Mouse (Mus musculus) MEL (cell line): ENCODE measurements around the gene Srsf12. TPM values are rescaled to one million over a fixed set of nuclear protein-coding genes. Genes with fewer than 3 reads are reported as not detected.

ENCODE experiments used
- DNase-seq: peaks from one replicate; pipeline ENCODE4 v3.0.0; 2011; ENCODE audit warnings: low read depth, low spot score
- H3K27ac ChIP-seq: 2 replicates; pipeline ENCODE4 v1.5.1; 2012; ENCODE audit warnings: low read depth, mild to moderate bottlenecking, control low read depth, low read length, moderate library complexity; ENCODE audit not compliant: control insufficient read depth
- H3K27me3 ChIP-seq, 2 experiments: fragments of 150-350 bp in 1 of 2; sonication (generic) in 1 of 2; 2 replicates each; pipeline ENCODE4 v1.6.1; 2012; ENCODE audit warnings: low read length in 2 of 2, mild to moderate bottlenecking in 2 of 2, improper control_type of control experiment in 1 of 2, moderate library complexity in 1 of 2; ENCODE audit not compliant: insufficient read depth in 2 of 2, control insufficient read depth in 1 of 2
- H3K36me3 ChIP-seq, 2 experiments: 2 replicates each; pipeline ENCODE4 v1.6.1; 2012 to 2014; ENCODE audit warnings: low read length in 2 of 2, improper control_type of control experiment in 1 of 2, inconsistent platforms in 1 of 2, mild to moderate bottlenecking in 1 of 2; ENCODE audit not compliant: insufficient read depth in 2 of 2, control insufficient read depth in 1 of 2
- H3K4me1 ChIP-seq, 2 experiments: fragments of 150-350 bp in 1 of 2; sonication (generic) in 1 of 2; 2 replicates each; pipeline ENCODE4 v1.6.1; 2012; ENCODE audit warnings: low read length in 2 of 2, improper control_type of control experiment in 1 of 2, mild to moderate bottlenecking in 1 of 2; ENCODE audit not compliant: insufficient read depth in 2 of 2, control insufficient read depth in 1 of 2
- H3K4me3 ChIP-seq, 2 experiments: fragments of 150-350 bp in 1 of 2; sonication (generic) in 1 of 2; 2 replicates each; pipeline ENCODE4 v1.5.1; 2012; ENCODE audit warnings: low read depth in 2 of 2, low read length in 2 of 2, mild to moderate bottlenecking in 2 of 2, moderate library complexity in 2 of 2, control low read depth in 1 of 2, improper control_type of control experiment in 1 of 2; ENCODE audit not compliant: control insufficient read depth in 1 of 2, insufficient read depth in 1 of 2
- H3K79me2 ChIP-seq: 2 replicates; pipeline ENCODE4 v1.6.1; 2012; ENCODE audit warnings: mild to moderate bottlenecking, low read length, moderate library complexity; ENCODE audit not compliant: control insufficient read depth, poor library complexity, insufficient read depth
- H3K9ac ChIP-seq: 2 replicates; pipeline ENCODE4 v1.6.1; 2012; ENCODE audit warnings: low read depth, mild to moderate bottlenecking, control low read depth, low read length, moderate library complexity; ENCODE audit not compliant: control insufficient read depth, poor library complexity, severe bottlenecking
- H3K9me3 ChIP-seq: fragments of 150-350 bp; sonication (generic); replicated peaks from 2 replicates; pipeline ENCODE4 v1.6.1; 2012; ENCODE audit warnings: mild to moderate bottlenecking, low read length, improper control_type of control experiment, moderate library complexity; ENCODE audit not compliant: insufficient read depth
- E2F4 ChIP-seq: IDR thresholded peaks from 2 replicates; pipeline ENCODE4 v1.6.1; 2011; ENCODE audit warnings: low read depth, low read length, improper control_type of control experiment, borderline replicate concordance
- ETS1 ChIP-seq: IDR thresholded peaks from 2 replicates; pipeline ENCODE4 v1.6.1; 2012; ENCODE audit warnings: low read depth, mild to moderate bottlenecking, inconsistent platforms, low read length, improper control_type of control experiment, moderate library complexity
- GABPA ChIP-seq: IDR thresholded peaks from 2 replicates; pipeline ENCODE4 v1.6.1; 2012; ENCODE audit warnings: low read depth, mild to moderate bottlenecking, inconsistent platforms, low read length, improper control_type of control experiment, moderate library complexity
- GATA1 ChIP-seq: IDR thresholded peaks from 2 replicates; pipeline ENCODE4 v1.6.1; 2011; ENCODE audit warnings: low read depth, low read length, improper control_type of control experiment
- HCFC1 ChIP-seq: IDR thresholded peaks from 2 replicates; pipeline ENCODE4 v1.6.1; 2012; ENCODE audit warnings: low read depth, mild to moderate bottlenecking, inconsistent platforms, low read length, improper control_type of control experiment, moderate library complexity
- JUND ChIP-seq: IDR thresholded peaks from 2 replicates; pipeline ENCODE4 v1.6.1; 2011; ENCODE audit warnings: low read depth, mild to moderate bottlenecking, improper control_type of control experiment, low read length
- MEF2A ChIP-seq: IDR thresholded peaks from 2 replicates; pipeline ENCODE4 v1.6.1; 2014; ENCODE audit warnings: low read depth, mild to moderate bottlenecking, inconsistent platforms, low read length, improper control_type of control experiment; ENCODE audit not compliant: poor library complexity, insufficient replicate concordance, severe bottlenecking; ENCODE audit errors: extremely low read depth
- MYC ChIP-seq: IDR thresholded peaks from 2 replicates; pipeline ENCODE4 v1.6.1; 2011; ENCODE audit warnings: low read depth, mild to moderate bottlenecking, low read length, improper control_type of control experiment, moderate library complexity
- NELFE ChIP-seq: IDR thresholded peaks from 2 replicates; pipeline ENCODE4 v1.6.1; 2011; ENCODE audit warnings: low read depth, low read length, improper control_type of control experiment
- NRF1 ChIP-seq: IDR thresholded peaks from 2 replicates; pipeline ENCODE4 v1.6.1; 2014; ENCODE audit warnings: low read depth, mild to moderate bottlenecking, inconsistent platforms, low read length, improper control_type of control experiment, moderate library complexity; ENCODE audit not compliant: poor library complexity, insufficient read depth, severe bottlenecking
- POLR2A ChIP-seq, 2 experiments: IDR thresholded peaks; 2 replicates each; pipeline ENCODE4 v1.6.1; 2011 to 2012; ENCODE audit warnings: low read length in 2 of 2, mild to moderate bottlenecking in 2 of 2, control low read depth in 1 of 2, improper control_type of control experiment in 1 of 2, low read depth in 1 of 2, moderate library complexity in 1 of 2; ENCODE audit not compliant: control insufficient read depth in 1 of 2, insufficient read depth in 1 of 2, poor library complexity in 1 of 2
- POLR2AphosphoS2 ChIP-seq: IDR thresholded peaks from 2 replicates; pipeline ENCODE4 v1.6.1; 2011; ENCODE audit warnings: low read length, improper control_type of control experiment
- RAD21 ChIP-seq: IDR thresholded peaks from 2 replicates; pipeline ENCODE4 v1.6.1; 2011; ENCODE audit warnings: mild to moderate bottlenecking, low read depth, low read length, improper control_type of control experiment
- RCOR1 ChIP-seq: IDR thresholded peaks from 2 replicates; pipeline ENCODE4 v1.6.1; 2012; ENCODE audit warnings: low read depth, mild to moderate bottlenecking, inconsistent platforms, low read length, improper control_type of control experiment
- SIN3A ChIP-seq: IDR thresholded peaks from 2 replicates; pipeline ENCODE4 v1.6.1; 2012; ENCODE audit warnings: low read length, improper control_type of control experiment, inconsistent platforms
- SMC3 ChIP-seq: IDR thresholded peaks from 2 replicates; pipeline ENCODE4 v1.6.1; 2011; ENCODE audit warnings: low read depth, low read length, improper control_type of control experiment
- TCF12 ChIP-seq: IDR thresholded peaks from 2 replicates; pipeline ENCODE4 v1.6.1; 2014; ENCODE audit warnings: low read depth, mild to moderate bottlenecking, inconsistent platforms, low read length, improper control_type of control experiment, moderate library complexity
- USF2 ChIP-seq, 2 experiments: IDR thresholded peaks; 2 replicates each; pipeline ENCODE4 v1.6.1; 2011 to 2012; ENCODE audit warnings: improper control_type of control experiment in 2 of 2, low read length in 2 of 2, borderline replicate concordance in 1 of 2, inconsistent platforms in 1 of 2, low read depth in 1 of 2, mild to moderate bottlenecking in 1 of 2; ENCODE audit not compliant: insufficient read depth in 1 of 2
- ZC3H11A ChIP-seq: IDR thresholded peaks from 2 replicates; pipeline ENCODE4 v1.6.1; 2012; ENCODE audit warnings: low read depth, mild to moderate bottlenecking, inconsistent platforms, low read length, improper control_type of control experiment
- polyA plus RNA-seq, 2 experiments: library from polyadenylated mRNA; stranded (reverse) in 1 of 2; unstranded in 1 of 2; fragments of >175 nt in 1 of 2; fragments of >200 nt in 1 of 2; gene quantifications; 2 replicates each; pipeline versions ENCODE4 v1.2.1 to v1.2.4; 2012; ENCODE audit warnings: low replicate concordance in 2 of 2, low read depth in 1 of 2; ENCODE audit not compliant: insufficient read length in 2 of 2, insufficient read depth in 1 of 2, missing spikeins in 1 of 2
- total RNA-seq: library from RNA; depleted of rRNA; stranded (reverse); fragments of 300-350 nt; gene quantifications from 2 replicates; pipeline ENCODE4 v1.2.3, GENCODE M21; 2012

Gene Srsf12
- total and polyA plus RNA-seq, 3 experiments, result not detected

DNA sequence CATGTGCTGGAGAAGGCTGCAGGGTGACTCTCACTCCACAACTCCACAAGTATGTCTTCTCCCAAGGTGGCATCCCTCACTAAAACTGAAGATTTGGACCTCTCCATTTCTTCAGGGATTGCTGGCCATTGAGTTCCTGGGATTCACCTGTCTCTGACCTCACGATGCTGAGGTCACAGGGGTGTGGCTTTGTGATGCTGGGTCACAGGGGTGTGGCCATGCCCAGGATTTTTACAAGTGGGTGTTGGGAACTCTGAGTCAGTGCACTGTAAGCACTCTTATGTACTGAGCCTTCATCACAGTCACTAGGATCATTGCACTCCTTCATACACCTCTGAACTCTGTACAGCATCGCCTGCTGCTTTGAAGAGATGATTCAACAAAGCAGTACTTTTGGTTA is 1.2 kb upstream of the Srsf12 start:
- TF ChIP-seq SIN3A (no peak), NRF1 (no peak), E2F4 (no peak), NELFE (no peak), GABPA (no peak), USF2 (IDR thresholded peaks at IDR 0.05; ENCODE audit: borderline replicate concordance in 1 of 2, insufficient read depth in 1 of 2, low read depth in 1 of 2, low read length in 2 of 2) (no peak), ETS1 (no peak), GATA1 (no peak), RAD21 (no peak), JUND (no peak), MYC (no peak)
- H3K27me3 ChIP-seq, result no peaks in the 10 kb centered on the region
- no peak overlapping the region for H3K9ac ChIP-seq
- H3K9me3 ChIP-seq, result no peaks in the 10 kb centered on the region
- no peaks in the 10 kb centered on the region for H3K36me3 ChIP-seq
- no peaks in the 10 kb centered on the region for H3K79me2 ChIP-seq
- DNase-seq, result no peak
- no peaks in the 10 kb centered on the region for H3K4me1 ChIP-seq
- H3K4me3 ChIP-seq, result no peak overlapping the region
- H3K27ac ChIP-seq, result no peak overlapping the region

DNA sequence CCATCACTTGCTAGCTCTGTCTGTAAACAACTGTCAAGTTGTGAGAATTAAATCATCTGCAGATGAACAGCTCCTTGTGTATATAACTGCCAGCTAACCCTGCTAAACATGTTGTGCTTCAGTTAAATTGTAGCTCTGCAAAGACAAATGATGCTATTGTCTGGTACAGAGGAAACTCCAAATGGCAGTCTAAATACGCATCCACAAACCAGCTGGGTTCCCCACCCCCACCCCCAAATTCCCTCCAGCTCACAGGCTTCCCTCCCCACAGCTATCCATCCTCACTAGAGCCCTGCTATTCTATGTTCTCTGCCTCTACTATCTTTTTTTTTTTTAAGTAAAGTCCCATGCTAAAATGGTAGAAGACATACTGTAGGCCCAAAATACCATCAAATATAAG is 13.1 kb downstream of the Srsf12 start:
- no peaks in the 10 kb centered on the region for H3K36me3 ChIP-seq
- peaks cover 2 to 3% of the 10 kb centered on the region in 2 experiments; a peak in 3 of 4 replicates for H3K27me3 ChIP-seq
- H3K9ac ChIP-seq, result no peak overlapping the region
- H3K4me3 ChIP-seq, result no peak overlapping the region
- TF ChIP-seq HCFC1, result no peak
- TF ChIP-seq POLR2A (IDR thresholded peaks at IDR 0.05; ENCODE audit: control insufficient read depth in 1 of 2, insufficient read depth in 1 of 2, low read depth in 1 of 2, low read length in 2 of 2, poor library complexity in 1 of 2), result no peak
- no peak for TF ChIP-seq GABPA
- TF ChIP-seq NRF1, result no peak
- no peak for TF ChIP-seq ZC3H11A
- TF ChIP-seq MYC, result no peak
- no peak for TF ChIP-seq NELFE
- no peak for TF ChIP-seq RCOR1
- TF ChIP-seq POLR2AphosphoS2, result no peak
- TF ChIP-seq TCF12, result no peak
- TF ChIP-seq MEF2A, result no peak
- no peak for TF ChIP-seq SMC3
- no peak for TF ChIP-seq RAD21
- no peaks in the 10 kb centered on the region for H3K79me2 ChIP-seq
- no peak for DNase-seq
- H3K4me1 ChIP-seq, result no peaks in the 10 kb centered on the region
- H3K27ac ChIP-seq, result no peak overlapping the region
- no peaks in the 10 kb centered on the region for H3K9me3 ChIP-seq
